Mouse (Mus musculus) midbrain, embryonic 16.5 days (tissue): Measurements from ENCODE around the gene Mapre3. TPM values are rescaled to one million over a fixed set of nuclear protein-coding genes. Genes with fewer than 3 reads are reported as not detected.

Source experiments
- ATAC-seq: fragments of 200-750 bp; cut with Nextera tagmentation; 2 replicates; pipeline ENCODE4 v1.8.0; 2017; ENCODE audit warnings: moderate TSS enrichment
- H3K27ac ChIP-seq: fragments of 300-500 bp; sonication (generic); 2 replicates; pipeline ENCODE4 v1.5.1; 2014; ENCODE audit warnings: mild to moderate bottlenecking, low read length, mixed read lengths
- H3K27me3 ChIP-seq: fragments of 300-500 bp; sonication (generic); 2 replicates; pipeline ENCODE4 v1.6.1; 2014; ENCODE audit warnings: low read depth, low read length, mixed read lengths; ENCODE audit not compliant: control insufficient read depth, insufficient read depth
- H3K36me3 ChIP-seq: fragments of 300-500 bp; sonication (generic); 2 replicates; pipeline ENCODE4 v1.6.1; 2014; ENCODE audit warnings: mild to moderate bottlenecking, low read length, moderate library complexity, mixed read lengths; ENCODE audit not compliant: control insufficient read depth, insufficient read depth
- H3K4me1 ChIP-seq: fragments of 300-500 bp; sonication (generic); 2 replicates; pipeline ENCODE4 v1.6.1; 2014; ENCODE audit warnings: mild to moderate bottlenecking, low read length, mixed read lengths; ENCODE audit not compliant: control insufficient read depth, insufficient read depth
- H3K4me2 ChIP-seq: fragments of 300-500 bp; sonication (generic); 2 replicates; pipeline ENCODE4 v1.6.1; 2014; ENCODE audit warnings: mild to moderate bottlenecking, low read length, mixed read lengths
- H3K4me3 ChIP-seq: fragments of 300-500 bp; sonication (generic); 2 replicates; pipeline ENCODE4 v1.5.1; 2014; ENCODE audit warnings: low read depth, mild to moderate bottlenecking, low read length, moderate library complexity, mixed read lengths
- H3K9ac ChIP-seq: fragments of 300-500 bp; sonication (generic); 2 replicates; pipeline ENCODE4 v1.6.1; 2014; ENCODE audit warnings: low read depth, low read length, mixed read lengths
- H3K9me3 ChIP-seq: fragments of 300-500 bp; sonication (generic); replicated peaks from 2 replicates; pipeline ENCODE4 v1.6.1; 2014; ENCODE audit warnings: mild to moderate bottlenecking, low read length, mixed read lengths; ENCODE audit not compliant: control insufficient read depth, poor library complexity, severe bottlenecking
- WGBS: fragments of 180-500 bp; shearing (Covaris S2); extraction: QIAGEN DNeasy Blood & Tissue Kit; methylation state at CpG from one replicate; pipeline ENCODE4 v1.1.7; 2014; 5-methylcytosine and 5-hydroxymethylcytosine counted together
- polyA plus RNA-seq: library from polyadenylated mRNA; unstranded; fragments of >200 nt; fragmentation: Nextera tagmentation; extraction: Ambion mirVana; gene quantifications from 2 replicates; pipeline ENCODE4 v1.2.1, GENCODE M21; 2015

Gene Mapre3
- polyA plus RNA-seq, 1 experiment from 2014 or later = 172 TPM

- Histone ChIP-seq H3K27me3 (no peaks in the 10 kb centered on the region), H3K27ac (peak within 1 kb of the TSS; percentile 83), H3K9ac (peak within 1 kb of the TSS; percentile 89), H3K4me1 (peaks cover 20% of the 10 kb centered on the region), H3K4me2 (peak within 1 kb of the TSS; percentile 95), H3K4me3 (peak within 1 kb of the TSS; percentile 71), H3K9me3 (no peaks in the 10 kb centered on the region), H3K36me3 (peaks cover 13% of the 10 kb centered on the region)
- peak; percentile 97 for ATAC-seq
- under 1% methylated on average over 57 of the region's 58 CpGs for WGBS
Observed at GRCm38 (mm10) chr5:30907413-30908059, 93.1 kb downstream of the Mapre3 start, which contains the start of gene Ost4. TSS of gene Ost4 (minus strand) at chr5:30907788.

- peak; percentile 8; the same call in 1 of the 2 replicates for ATAC-seq
Observed at GRCm38 (mm10) chr5:30908426-30909299, 94.2 kb downstream of the Mapre3 start.

GRCm38 (mm10) chr5:30909300-30909659, 94.8 kb downstream of the Mapre3 start:
- WGBS = 64% methylated on average over 7 of the region's 7 CpGs

More at GRCm38 (mm10) chr5:30908426-30909299, 94.2 kb downstream of the Mapre3 start:
- H3K9me3 ChIP-seq = no peaks in the 10 kb centered on the region
- peak overlapping the region; percentile 71 for H3K4me3 ChIP-seq
- 57% methylated on average over 13 of the region's 13 CpGs for WGBS
- H3K4me1 ChIP-seq = peaks cover 20% of the 10 kb centered on the region
- H3K4me2 ChIP-seq = peak overlapping the region; percentile 95
- peak overlapping the region; percentile 83 for H3K27ac ChIP-seq
- H3K9ac ChIP-seq = peak overlapping the region; percentile 89; the same call in 1 of the 2 replicates
- H3K36me3 ChIP-seq = peaks cover 8% of the 10 kb centered on the region
- no peaks in the 10 kb centered on the region for H3K27me3 ChIP-seq

GRCm38 (mm10) chr5:30909863-30910262, 95.4 kb downstream of the Mapre3 start:
- H3K9ac ChIP-seq = no peak overlapping the region
- H3K36me3 ChIP-seq = 0 out of 2 replicates have a peak, but pooled peaks cover 5% of the 10 kb centered on the region
- H3K4me1 ChIP-seq = peaks cover 20% of the 10 kb centered on the region
- ATAC-seq = no peak
- H3K4me3 ChIP-seq = no peak overlapping the region
- H3K9me3 ChIP-seq = no peaks in the 10 kb centered on the region
- 88% methylated on average over 7 of the region's 7 CpGs for WGBS
- no peaks in the 10 kb centered on the region for H3K27me3 ChIP-seq
- H3K27ac ChIP-seq = no peak overlapping the region
- H3K4me2 ChIP-seq = no peak overlapping the region

More at GRCm38 (mm10) chr5:30909300-30909659, 94.8 kb downstream of the Mapre3 start:
- no peak overlapping the region for H3K4me3 ChIP-seq
- no peak overlapping the region for H3K9ac ChIP-seq
- no peak for ATAC-seq
- no peaks in the 10 kb centered on the region for H3K27me3 ChIP-seq
- no peaks in the 10 kb centered on the region for H3K9me3 ChIP-seq
- peaks cover 20% of the 10 kb centered on the region for H3K4me1 ChIP-seq
- no peak overlapping the region for H3K4me2 ChIP-seq
- peaks cover 5% of the 10 kb centered on the region; the same call in 1 of the 2 replicates for H3K36me3 ChIP-seq
- no peak overlapping the region for H3K27ac ChIP-seq

- Histone ChIP-seq H3K36me3 (0 out of 2 replicates have a peak, but pooled peaks cover 1% of the 10 kb centered on the region), H3K4me3 (no peak overlapping the region), H3K4me1 (peaks cover 19% of the 10 kb centered on the region), H3K9ac (no peak overlapping the region), H3K27ac (no peak overlapping the region), H3K27me3 (no peaks in the 10 kb centered on the region), H3K9me3 (no peaks in the 10 kb centered on the region), H3K4me2 (no peak overlapping the region)
- no peak for ATAC-seq
Observed at GRCm38 (mm10) chr5:30910481-30910880, 96.0 kb downstream of the Mapre3 start.

- WGBS = 53% methylated on average over 5 of the region's 5 CpGs
- no peaks in the 10 kb centered on the region for H3K36me3 ChIP-seq
Observed at GRCm38 (mm10) chr5:30912156-30912555, 97.7 kb downstream of the Mapre3 start.

GRCm38 (mm10) chr5:30913060-30913841, 98.8 kb downstream of the Mapre3 start, which contains the start of gene Emilin1:
TSS of gene Emilin1 (plus strand) at chr5:30913402.
- 38% methylated on average over 11 of the region's 13 CpGs for WGBS
- peak within 1 kb of the TSS; percentile 4; the same call in 1 of the 2 replicates for H3K4me3 ChIP-seq

More at GRCm38 (mm10) chr5:30912156-30912555, 97.7 kb downstream of the Mapre3 start:
- Histone ChIP-seq H3K27me3 (no peaks in the 10 kb centered on the region), H3K9me3 (no peaks in the 10 kb centered on the region), H3K4me1 (peaks cover 10% of the 10 kb centered on the region), H3K27ac (no peak overlapping the region), H3K4me3 (no peak overlapping the region), H3K9ac (no peak overlapping the region), H3K4me2 (no peak overlapping the region)
- no peak for ATAC-seq

GRCm38 (mm10) chr5:30914101-30914635, 99.7 kb downstream of the Mapre3 start:
- H3K36me3 ChIP-seq = no peaks in the 10 kb centered on the region
- WGBS = 87% methylated on average over 7 of the region's 7 CpGs
- H3K9ac ChIP-seq = peak overlapping the region; percentile 31; the same call in 1 of the 2 replicates
- peaks cover 4% of the 10 kb centered on the region for H3K4me1 ChIP-seq
- H3K27me3 ChIP-seq = no peaks in the 10 kb centered on the region
- peak overlapping the region; percentile 54 for H3K27ac ChIP-seq
- peak overlapping the region; percentile 18; the same call in 1 of the 2 replicates for H3K4me2 ChIP-seq
- H3K4me3 ChIP-seq = peak overlapping the region; percentile 4; the same call in 1 of the 2 replicates
- H3K9me3 ChIP-seq = no peaks in the 10 kb centered on the region
- no peak for ATAC-seq

More at GRCm38 (mm10) chr5:30913060-30913841, 98.8 kb downstream of the Mapre3 start, which contains the start of gene Emilin1:
- Histone ChIP-seq H3K36me3 (no peaks in the 10 kb centered on the region), H3K27me3 (no peaks in the 10 kb centered on the region), H3K4me1 (peaks cover 7% of the 10 kb centered on the region), H3K27ac (peak within 1 kb of the TSS; percentile 54), H3K9me3 (no peaks in the 10 kb centered on the region), H3K9ac (peak within 1 kb of the TSS; percentile 31), H3K4me2 (peak within 1 kb of the TSS; percentile 18; the same call in 1 of the 2 replicates)
- no peak for ATAC-seq
